Mouse (Mus musculus) heart, postnatal 0 days (tissue): ENCODE measurements around the gene Uckl1. TPM values are rescaled to one million over a fixed set of nuclear protein-coding genes. Genes with fewer than 3 reads are reported as not detected.

Experiments used
- ATAC-seq: fragments of 200-750 bp; cut with Nextera tagmentation; 2 replicates; pipeline ENCODE4 v1.8.0; 2017; ENCODE audit warnings: low read depth, moderate number of reproducible peaks, moderate library complexity; ENCODE audit not compliant: insufficient read depth
- DNase-seq: peaks from one replicate; pipeline ENCODE4 v3.0.0-alpha.2; 2016; ENCODE audit warnings: low spot score
- H3K27ac ChIP-seq: fragments of 300-500 bp; sonication (generic); 2 replicates; pipeline ENCODE4 v1.5.1; 2014; ENCODE audit warnings: low read depth, mild to moderate bottlenecking
- H3K27me3 ChIP-seq: fragments of 300-500 bp; sonication (generic); 2 replicates; pipeline ENCODE4 v1.6.1; 2014; ENCODE audit warnings: low read length, mixed read lengths; ENCODE audit not compliant: control insufficient read depth, insufficient read depth
- H3K36me3 ChIP-seq: fragments of 300-500 bp; sonication (generic); replicated peaks from 2 replicates; pipeline ENCODE4 v1.6.1; 2014; ENCODE audit warnings: low read length, mixed read lengths; ENCODE audit not compliant: control insufficient read depth, insufficient read depth
- H3K4me1 ChIP-seq: fragments of 300-500 bp; sonication (generic); 2 replicates; pipeline ENCODE4 v1.6.1; 2014; ENCODE audit warnings: antibody characterized with exemption; ENCODE audit not compliant: control insufficient read depth, insufficient read depth
- H3K4me2 ChIP-seq: fragments of 300-500 bp; sonication (generic); 2 replicates; pipeline ENCODE4 v1.6.1; 2014; ENCODE audit warnings: low read depth, mild to moderate bottlenecking, low read length, moderate library complexity
- H3K4me3 ChIP-seq: fragments of 300-500 bp; sonication (generic); 2 replicates; pipeline ENCODE4 v1.5.1; 2014; ENCODE audit warnings: low read depth, low read length
- H3K9ac ChIP-seq: fragments of 300-500 bp; sonication (generic); replicated peaks from 2 replicates; pipeline ENCODE4 v1.6.1; 2014; ENCODE audit warnings: low read depth, low read length, mixed read lengths
- H3K9me3 ChIP-seq: fragments of 300-500 bp; sonication (generic); replicated peaks from 2 replicates; pipeline ENCODE4 v1.6.1; 2016; ENCODE audit warnings: low read length; ENCODE audit not compliant: control insufficient read depth
- CTCF ChIP-seq: IDR thresholded peaks from 2 replicates; pipeline ENCODE4 v1.5.1; 2016; ENCODE audit warnings: antibody characterized with exemption, control low read depth, low read depth
- EP300 ChIP-seq: IDR thresholded peaks from 2 replicates; pipeline ENCODE4 v1.6.1; 2016; ENCODE audit warnings: antibody characterized with exemption, low read depth
- WGBS: fragments of 180-500 bp; shearing (Covaris S2); extraction: QIAGEN DNeasy Blood & Tissue Kit; methylation state at CpG from one replicate; pipeline ENCODE4 v1.1.7; 2014; 5-methylcytosine and 5-hydroxymethylcytosine counted together
- polyA plus RNA-seq: library from polyadenylated mRNA; unstranded; fragments of >200 nt; fragmentation: Nextera tagmentation; extraction: Ambion mirVana; gene quantifications from 2 replicates; pipeline ENCODE4 v1.2.1, GENCODE M21; 2015
- total RNA-seq: library from RNA; depleted of rRNA; stranded (reverse); fragments of >200 nt; gene quantifications from 2 replicates; pipeline ENCODE4 v1.2.3, GENCODE M21; 2014; ENCODE audit warnings: low replicate concordance

The Uckl1 gene
- total and polyA plus RNA-seq, 2 experiments from 2014 or later: 59.3 to 156 TPM

GRCm38 (mm10) chr2:181577981-181578581 is 6.6 kb downstream of the Uckl1 start:
- H3K4me1 ChIP-seq: peaks cover 33% of the 10 kb centered on the region
- H3K27me3 ChIP-seq: no peaks in the 10 kb centered on the region
- peaks cover 18% of the 10 kb centered on the region for H3K36me3 ChIP-seq
- no peak for DNase-seq
- H3K4me3 ChIP-seq: no peak overlapping the region
- no peaks in the 10 kb centered on the region for H3K9me3 ChIP-seq
- ATAC-seq: no peak
- H3K9ac ChIP-seq: peak overlapping the region; percentile 37; the same call in 1 of the 2 replicates
- TF ChIP-seq EP300 (no peak), CTCF (no peak)
- 32% methylated on average over 7 of the region's 7 CpGs for WGBS
- H3K27ac ChIP-seq: no peak overlapping the region
- no peak overlapping the region for H3K4me2 ChIP-seq

- TF ChIP-seq CTCF (no peak), EP300 (no peak)
- 63% methylated on average over 2 of the region's 2 CpGs for WGBS
- Histone ChIP-seq H3K9me3 (no peaks in the 10 kb centered on the region), H3K36me3 (peaks cover 28% of the 10 kb centered on the region), H3K9ac (no peak overlapping the region), H3K4me3 (no peak overlapping the region), H3K4me2 (no peak overlapping the region), H3K27ac (no peak overlapping the region), H3K4me1 (peaks cover 33% of the 10 kb centered on the region), H3K27me3 (no peaks in the 10 kb centered on the region)
- DNase-seq: no peak
- ATAC-seq: no peak
These were observed 7.6 kb downstream of the Uckl1 start for GRCm38 (mm10) chr2:181577126-181577525.

DNA sequence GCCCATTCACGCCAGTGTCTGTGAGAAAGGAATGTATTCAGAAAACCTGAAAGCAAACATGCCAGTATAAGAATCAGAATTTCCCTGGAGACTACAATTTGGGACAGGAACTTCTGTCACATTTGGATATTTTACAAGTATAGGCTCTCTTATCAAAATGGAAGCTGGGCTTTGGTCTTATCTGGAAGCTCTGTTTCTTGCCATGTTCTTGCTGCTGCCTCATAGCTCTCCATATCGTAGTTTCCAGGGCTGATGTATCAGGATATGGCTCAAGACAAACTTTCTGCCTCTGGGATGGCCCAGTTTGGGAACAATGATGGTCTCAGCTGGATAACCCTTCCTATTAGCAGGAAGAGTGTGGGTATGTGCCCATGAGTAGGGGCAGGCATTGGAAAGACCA is 8.1 kb downstream of the Uckl1 start:
- H3K27ac ChIP-seq: no peak overlapping the region
- H3K9ac ChIP-seq: no peak overlapping the region
- TF ChIP-seq CTCF (no peak), EP300 (no peak)
- DNase-seq (no peak), ATAC-seq (no peak)
- H3K27me3 ChIP-seq: no peaks in the 10 kb centered on the region
- no peaks in the 10 kb centered on the region for H3K9me3 ChIP-seq
- H3K4me3 ChIP-seq: no peak overlapping the region
- H3K36me3 ChIP-seq: peaks cover 31% of the 10 kb centered on the region
- H3K4me2 ChIP-seq: no peak overlapping the region
- 78% methylated on average over 2 of the region's 2 CpGs for WGBS
- peaks cover 33% of the 10 kb centered on the region for H3K4me1 ChIP-seq

DNA sequence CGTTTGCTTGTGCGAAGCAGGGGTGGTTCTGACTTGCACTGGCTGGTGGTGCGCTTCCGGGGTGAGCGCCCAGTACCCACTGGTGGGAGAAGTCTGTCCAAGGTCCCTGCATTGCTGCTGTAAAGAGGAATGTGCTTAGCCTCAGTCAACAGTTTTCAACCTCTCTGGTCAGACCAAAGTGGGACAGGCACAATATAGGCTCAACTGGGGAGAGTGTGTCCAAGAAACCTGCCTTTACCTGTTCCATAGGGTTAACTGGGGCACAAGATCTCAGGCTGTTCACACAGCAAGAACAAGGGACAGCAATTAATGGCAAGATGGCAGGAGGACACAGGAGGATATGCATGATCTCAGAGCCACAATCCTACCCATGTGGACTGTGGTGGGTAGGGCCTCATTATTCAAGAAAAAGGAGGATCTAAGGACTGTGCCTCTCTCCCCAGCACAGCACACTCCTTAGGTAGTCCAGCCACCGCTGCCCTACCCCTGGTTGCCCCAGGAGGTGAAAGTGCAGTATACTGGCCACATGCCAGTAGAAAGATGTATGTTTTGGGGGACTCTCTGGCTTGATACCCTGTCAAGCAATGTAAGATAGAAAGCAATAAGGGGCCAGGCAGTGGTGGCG is 9.7 kb downstream of the Uckl1 start:
- no peak for TF ChIP-seq EP300
- no peak for TF ChIP-seq CTCF
- DNase-seq (no peak), ATAC-seq (no peak)
- Histone ChIP-seq H3K4me2 (no peak overlapping the region), H3K9ac (no peak overlapping the region), H3K27me3 (no peaks in the 10 kb centered on the region), H3K27ac (no peak overlapping the region), H3K4me1 (peaks cover 24% of the 10 kb centered on the region), H3K9me3 (no peaks in the 10 kb centered on the region), H3K4me3 (no peak overlapping the region), H3K36me3 (peaks cover 31% of the 10 kb centered on the region)
- 94% methylated on average over 7 of the region's 7 CpGs for WGBS

DNA sequence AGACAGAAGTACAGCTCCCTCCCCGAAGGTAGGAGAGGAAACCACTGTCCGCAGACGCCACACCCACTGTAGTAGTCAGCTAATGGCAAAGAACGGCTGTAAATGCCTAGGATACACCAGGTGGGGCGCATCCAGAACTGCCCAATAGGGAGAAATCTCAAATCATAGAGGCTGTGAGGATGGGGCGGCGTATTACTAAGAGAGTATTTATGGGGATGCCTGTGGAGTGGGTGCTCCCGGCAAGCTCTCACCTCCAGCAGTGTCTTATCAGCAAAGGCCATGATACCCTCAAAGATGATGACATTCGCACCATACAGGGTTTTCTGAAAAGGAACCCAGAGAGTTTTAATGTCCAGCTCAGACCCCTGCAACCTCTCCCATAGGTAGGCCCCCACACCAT is 10.7 kb downstream of the Uckl1 start:
- Histone ChIP-seq H3K9me3 (no peaks in the 10 kb centered on the region), H3K4me1 (peaks cover 15% of the 10 kb centered on the region), H3K27me3 (no peaks in the 10 kb centered on the region), H3K36me3 (peaks cover 40% of the 10 kb centered on the region), H3K27ac (no peak overlapping the region), H3K4me3 (no peak overlapping the region), H3K4me2 (no peak overlapping the region), H3K9ac (no peak overlapping the region)
- no peak for DNase-seq
- 84% methylated on average over 9 of the region's 9 CpGs for WGBS
- no peak for TF ChIP-seq CTCF
- TF ChIP-seq EP300: no peak
- no peak for ATAC-seq
